Mouse (Mus musculus) intestine, embryonic 14.5 days (tissue): ENCODE results near the gene Prpf6. TPM values are rescaled to one million over a fixed set of nuclear protein-coding genes. Genes with fewer than 3 reads are reported as not detected.

Source experiments
- ATAC-seq: fragments of 200-750 bp; cut with Nextera tagmentation; replicated peaks from 2 replicates; pipeline ENCODE4 v1.8.0; 2017; ENCODE audit warnings: low read depth, moderate number of reproducible peaks, moderate TSS enrichment, moderate library complexity; ENCODE audit not compliant: low FRiP score, low TSS enrichment
- DNase-seq: peaks from one replicate; pipeline ENCODE4 v3.0.0-alpha.2; 2018; ENCODE audit warnings: low spot score
- H3K27ac ChIP-seq: fragments of 300-500 bp; sonication (generic); 2 replicates; pipeline ENCODE4 v1.5.1; 2014; ENCODE audit warnings: low read depth, mild to moderate bottlenecking, control low read depth
- H3K27me3 ChIP-seq: fragments of 300-500 bp; sonication (generic); replicated peaks from 2 replicates; pipeline ENCODE4 v1.6.1; 2014; ENCODE audit warnings: low read length, control low read depth; ENCODE audit not compliant: control insufficient read depth, insufficient read depth
- H3K36me3 ChIP-seq: fragments of 300-500 bp; sonication (generic); 2 replicates; pipeline ENCODE4 v1.6.1; 2014; ENCODE audit warnings: low read length, control low read depth; ENCODE audit not compliant: control insufficient read depth, insufficient read depth
- H3K4me1 ChIP-seq: fragments of 300-500 bp; sonication (generic); replicated peaks from 2 replicates; pipeline ENCODE4 v1.6.1; 2014; ENCODE audit warnings: low read length, control low read depth, mixed read lengths; ENCODE audit not compliant: control insufficient read depth, insufficient read depth
- H3K4me2 ChIP-seq: fragments of 300-500 bp; sonication (generic); 2 replicates; pipeline ENCODE4 v1.6.1; 2014; ENCODE audit warnings: low read length
- H3K4me3 ChIP-seq: fragments of 300-500 bp; sonication (generic); 2 replicates; pipeline ENCODE4 v1.5.1; 2014; ENCODE audit warnings: low read depth, low read length, control low read depth, mixed read lengths
- H3K9ac ChIP-seq: fragments of 300-500 bp; sonication (generic); 2 replicates; pipeline ENCODE4 v1.6.1; 2014; ENCODE audit warnings: mild to moderate bottlenecking, low read length
- H3K9me3 ChIP-seq: fragments of 300-500 bp; sonication (generic); 2 replicates; pipeline ENCODE4 v1.6.1; 2016; ENCODE audit warnings: low read length, control low read depth; ENCODE audit not compliant: control insufficient read depth
- WGBS: fragments of 180-500 bp; shearing (Covaris S2); extraction: QIAGEN DNeasy Blood & Tissue Kit; methylation state at CpG from one replicate; pipeline ENCODE4 v1.1.7; 2014; 5-methylcytosine and 5-hydroxymethylcytosine counted together
- polyA plus RNA-seq: library from polyadenylated mRNA; unstranded; fragments of >200 nt; fragmentation: Nextera tagmentation; extraction: Ambion mirVana; gene quantifications from 2 replicates; pipeline ENCODE4 v1.2.1, GENCODE M21; 2014

Gene Prpf6
- polyA plus RNA-seq, 1 experiment from 2014 or later = 53.6 TPM

GRCm38 (mm10) chr2:181577981-181578581 lies 13.6 kb upstream of the Prpf6 start:
- no peak for ATAC-seq
- no peak overlapping the region for H3K4me2 ChIP-seq

GRCm38 (mm10) chr2:181578790-181579618 lies 12.7 kb upstream of the Prpf6 start:
- 0 out of 2 replicates have a peak overlapping the region, but pooled peaks have one; percentile 7 for H3K9ac ChIP-seq
- peaks cover 15% of the 10 kb centered on the region for H3K36me3 ChIP-seq
- H3K4me2 ChIP-seq = no peak overlapping the region
- no peak overlapping the region for H3K4me3 ChIP-seq
- ATAC-seq (no peak), DNase-seq (peak; percentile 48)
- no peaks in the 10 kb centered on the region for H3K27me3 ChIP-seq
- WGBS = 28% methylated on average over 5 of the region's 5 CpGs
- peaks cover 24% of the 10 kb centered on the region for H3K4me1 ChIP-seq
- no peaks in the 10 kb centered on the region for H3K9me3 ChIP-seq
- no peak overlapping the region for H3K27ac ChIP-seq

More at GRCm38 (mm10) chr2:181577981-181578581, 13.6 kb upstream of the Prpf6 start:
- Histone ChIP-seq H3K4me3 (no peak overlapping the region), H3K9ac (no peak overlapping the region), H3K36me3 (peaks cover 18% of the 10 kb centered on the region), H3K27ac (no peak overlapping the region), H3K4me1 (peaks cover 24% of the 10 kb centered on the region), H3K9me3 (no peaks in the 10 kb centered on the region), H3K27me3 (no peaks in the 10 kb centered on the region)
- peak; percentile 43 for DNase-seq
- 78% methylated on average over 7 of the region's 7 CpGs for WGBS

- WGBS = 95% methylated on average over 1 of the region's 1 CpGs
- H3K27ac ChIP-seq = no peak overlapping the region
- DNase-seq = peak; percentile 40
- ATAC-seq = no peak
- H3K36me3 ChIP-seq = peaks cover 15% of the 10 kb centered on the region
- H3K27me3 ChIP-seq = no peaks in the 10 kb centered on the region
- no peak overlapping the region for H3K4me2 ChIP-seq
- no peak overlapping the region for H3K4me3 ChIP-seq
- no peaks in the 10 kb centered on the region for H3K9me3 ChIP-seq
- peaks cover 24% of the 10 kb centered on the region for H3K4me1 ChIP-seq
- H3K9ac ChIP-seq = no peak overlapping the region
Observed at GRCm38 (mm10) chr2:181579681-181580080, 12.0 kb upstream of the Prpf6 start.

- no peaks in the 10 kb centered on the region for H3K9me3 ChIP-seq
- 0 out of 2 replicates have a peak overlapping the region, but pooled peaks have one; percentile 15 for H3K9ac ChIP-seq
- peak overlapping the region; percentile 93 for H3K4me2 ChIP-seq
- peak overlapping the region; percentile 79 for H3K4me3 ChIP-seq
- H3K36me3 ChIP-seq = peaks cover 19% of the 10 kb centered on the region
- 75% methylated on average over 5 of the region's 5 CpGs for WGBS
- H3K27ac ChIP-seq = no peak overlapping the region
- no peak for ATAC-seq
- peaks cover 24% of the 10 kb centered on the region for H3K4me1 ChIP-seq
- DNase-seq = peak; percentile 44
- H3K27me3 ChIP-seq = no peaks in the 10 kb centered on the region
Observed at GRCm38 (mm10) chr2:181580131-181580772, 11.4 kb upstream of the Prpf6 start.

GRCm38 (mm10) chr2:181581016-181581401 lies 10.7 kb upstream of the Prpf6 start:
- under 1% methylated on average over 11 of the region's 11 CpGs for WGBS
- DNase-seq (peak; percentile 89), ATAC-seq (peak; percentile 82)
- Histone ChIP-seq H3K4me1 (peaks cover 24% of the 10 kb centered on the region), H3K4me3 (peak overlapping the region; percentile 79), H3K4me2 (peak overlapping the region; percentile 93), H3K27ac (peak overlapping the region; percentile 90), H3K36me3 (peaks cover 26% of the 10 kb centered on the region), H3K9me3 (no peaks in the 10 kb centered on the region), H3K27me3 (no peaks in the 10 kb centered on the region), H3K9ac (peak overlapping the region; percentile 82)

GRCm38 (mm10) chr2:181581402-181582120 lies 10.1 kb upstream of the Prpf6 start:
- no peaks in the 10 kb centered on the region for H3K9me3 ChIP-seq
- H3K4me1 ChIP-seq = peaks cover 24% of the 10 kb centered on the region
- no peaks in the 10 kb centered on the region for H3K27me3 ChIP-seq
- ATAC-seq (peak; percentile 74), DNase-seq (peak; percentile 90)
- under 1% methylated on average over 49 of the region's 49 CpGs for WGBS
- H3K4me2 ChIP-seq = peak overlapping the region; percentile 93
- H3K9ac ChIP-seq = peak overlapping the region; percentile 82
- H3K4me3 ChIP-seq = peak overlapping the region; percentile 79
- H3K27ac ChIP-seq = peak overlapping the region; percentile 90
- peaks cover 32% of the 10 kb centered on the region for H3K36me3 ChIP-seq

- H3K27me3 ChIP-seq = no peaks in the 10 kb centered on the region
- H3K9me3 ChIP-seq = no peaks in the 10 kb centered on the region
- ATAC-seq (no peak), DNase-seq (no peak)
- H3K9ac ChIP-seq = no peak overlapping the region
- peak overlapping the region; percentile 93 for H3K4me2 ChIP-seq
- H3K36me3 ChIP-seq = peaks cover 40% of the 10 kb centered on the region
- no peak overlapping the region; the same call in 1 of the 2 replicates for H3K4me3 ChIP-seq
- no peak overlapping the region for H3K27ac ChIP-seq
- WGBS = 64% methylated on average over 2 of the region's 2 CpGs
- H3K4me1 ChIP-seq = peaks cover 24% of the 10 kb centered on the region
Observed at GRCm38 (mm10) chr2:181582358-181582757, 9.3 kb upstream of the Prpf6 start.

- Histone ChIP-seq H3K9ac (no peak overlapping the region), H3K27me3 (no peaks in the 10 kb centered on the region), H3K4me2 (no peak overlapping the region), H3K4me3 (no peak overlapping the region), H3K36me3 (peaks cover 44% of the 10 kb centered on the region), H3K27ac (no peak overlapping the region), H3K9me3 (no peaks in the 10 kb centered on the region), H3K4me1 (peaks cover 24% of the 10 kb centered on the region)
- 88% methylated on average over 1 of the region's 1 CpGs for WGBS
- DNase-seq (peak; percentile 41), ATAC-seq (no peak)
Observed at GRCm38 (mm10) chr2:181582939-181583338, 8.7 kb upstream of the Prpf6 start.
